Mouse (Mus musculus) hematopoietic multipotent progenitor cell, adult 10-12 weeks (in vitro differentiated cells): ENCODE data around the gene Tex16. TPM values are rescaled to one million over a fixed set of nuclear protein-coding genes. Genes with fewer than 3 reads are reported as not detected.

ENCODE experiments used
- polyA plus RNA-seq: library from polyadenylated mRNA; stranded (reverse); fragments of >175 nt; gene quantifications from 2 replicates; pipeline ENCODE4 v1.2.3, GENCODE M21; 2012; ENCODE audit warnings: low replicate concordance

The Tex16 gene
- polyA plus RNA-seq, result not detected in 2 replicates

GRCm38 (mm10) chrX:112010707-112011106 lies at the start of gene Tex16:
Gene Tex16, plus strand, starts transcription at chrX:112011007.

Other genes with a start within 250 kb of the Tex16 start
- not detected in 2 replicates for gene Gm45194, start 119.6 kb upstream of the Tex16 start, polyA plus RNA-seq
- not detected in 2 replicates for gene 4933403O08Rik, start 228.0 kb downstream of the Tex16 start, polyA plus RNA-seq